Mouse (Mus musculus) kidney, embryonic 16.5 days (tissue): Measurements from ENCODE around the gene BC017158. TPM values are rescaled to one million over a fixed set of nuclear protein-coding genes. Genes with fewer than 3 reads are reported as not detected.
A peak's percentile ranks its signal among the peaks of the same experiment; 100 is the strongest.

Source experiments
- ATAC-seq: fragments of 200-750 bp; cut with Nextera tagmentation; 2 replicates; pipeline ENCODE4 v1.8.0; 2017; ENCODE audit warnings: moderate TSS enrichment; ENCODE audit not compliant: low FRiP score, low TSS enrichment
- H3K27ac ChIP-seq: fragments of 300-500 bp; sonication (generic); 2 replicates; pipeline ENCODE4 v1.5.1; 2014; ENCODE audit warnings: low read length
- H3K27me3 ChIP-seq: fragments of 300-500 bp; sonication (generic); 2 replicates; pipeline ENCODE4 v1.6.1; 2014; ENCODE audit warnings: low read length, control low read depth, mixed read lengths; ENCODE audit not compliant: insufficient read depth
- H3K36me3 ChIP-seq: fragments of 300-500 bp; sonication (generic); 2 replicates; pipeline ENCODE4 v1.6.1; 2014; ENCODE audit warnings: low read length, control low read depth, mixed read lengths; ENCODE audit not compliant: insufficient read depth
- H3K4me1 ChIP-seq: fragments of 300-500 bp; sonication (generic); 2 replicates; pipeline ENCODE4 v1.6.1; 2014; ENCODE audit warnings: low read length, control low read depth, mixed read lengths; ENCODE audit not compliant: insufficient read depth
- H3K4me2 ChIP-seq: fragments of 300-500 bp; sonication (generic); replicated peaks from 2 replicates; pipeline ENCODE4 v1.6.1; 2014; ENCODE audit warnings: low read depth, low read length
- H3K4me3 ChIP-seq: fragments of 300-500 bp; sonication (generic); 2 replicates; pipeline ENCODE4 v1.5.1; 2014; ENCODE audit warnings: mild to moderate bottlenecking, low read length
- H3K9ac ChIP-seq: fragments of 300-500 bp; sonication (generic); replicated peaks from 2 replicates; pipeline ENCODE4 v1.6.1; 2014; ENCODE audit warnings: low read length
- H3K9me3 ChIP-seq: fragments of 300-500 bp; sonication (generic); 2 replicates; pipeline ENCODE4 v1.6.1; 2016; ENCODE audit warnings: low read length, control low read depth
- WGBS: fragments of 180-500 bp; shearing (Covaris S2); extraction: QIAGEN DNeasy Blood & Tissue Kit; methylation state at CpG from one replicate; pipeline ENCODE4 v1.1.7; 2014; 5-methylcytosine and 5-hydroxymethylcytosine counted together
- polyA plus RNA-seq: library from polyadenylated mRNA; unstranded; fragments of >200 nt; fragmentation: Nextera tagmentation; extraction: Ambion mirVana; gene quantifications from 2 replicates; pipeline ENCODE4 v1.2.1, GENCODE M21; 2015

Gene BC017158
- polyA plus RNA-seq, 1 experiment from 2014 or later: 34.2 TPM

DNA sequence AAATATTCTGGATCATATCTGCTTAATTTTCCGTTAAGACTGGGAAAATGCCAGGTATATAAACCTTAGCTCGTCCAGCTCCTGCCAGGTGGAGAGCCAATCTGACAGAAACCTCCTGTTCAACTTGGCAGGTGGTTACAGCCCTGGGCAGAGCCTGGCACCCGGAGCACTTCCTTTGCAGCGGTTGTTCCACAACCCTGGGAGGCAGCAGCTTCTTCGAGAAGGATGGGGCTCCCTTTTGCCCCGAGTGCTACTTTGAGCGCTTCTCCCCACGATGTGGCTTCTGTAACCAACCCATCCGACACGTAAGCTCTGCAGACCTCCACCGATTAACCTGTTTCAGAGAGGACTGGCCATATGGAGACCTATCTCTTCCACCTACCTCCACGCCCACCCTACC is 46.0 kb downstream of the BC017158 start:
- Histone ChIP-seq H3K4me3 (peak overlapping the region; percentile 29), H3K9me3 (no peaks in the 10 kb centered on the region), H3K9ac (peak overlapping the region; percentile 36; the same call in 1 of the 2 replicates), H3K36me3 (peaks cover 4% of the 10 kb centered on the region), H3K27me3 (no peaks in the 10 kb centered on the region), H3K4me1 (peaks cover 22% of the 10 kb centered on the region), H3K4me2 (peak overlapping the region; percentile 52), H3K27ac (no peak overlapping the region)
- 41% methylated on average over 12 of the region's 12 CpGs for WGBS
- ATAC-seq: no peak

GRCm38 (mm10) chr7:128249998-128250397 is 48.0 kb downstream of the BC017158 start:
- ATAC-seq: no peak
- H3K4me1 ChIP-seq: peaks cover 34% of the 10 kb centered on the region
- H3K9ac ChIP-seq: no peak overlapping the region
- peaks cover 8% of the 10 kb centered on the region for H3K36me3 ChIP-seq
- no peak overlapping the region for H3K27ac ChIP-seq
- H3K4me2 ChIP-seq: no peak overlapping the region
- 90% methylated on average over 5 of the region's 5 CpGs for WGBS
- no peaks in the 10 kb centered on the region for H3K27me3 ChIP-seq
- H3K4me3 ChIP-seq: no peak overlapping the region
- H3K9me3 ChIP-seq: no peaks in the 10 kb centered on the region

GRCm38 (mm10) chr7:128248081-128249042 is 49.6 kb downstream of the BC017158 start:
- H3K27ac ChIP-seq: no peak overlapping the region
- H3K36me3 ChIP-seq: peaks cover 20% of the 10 kb centered on the region
- peak overlapping the region; percentile 69 for H3K4me2 ChIP-seq
- 77% methylated on average over 10 of the region's 10 CpGs for WGBS
- H3K27me3 ChIP-seq: no peaks in the 10 kb centered on the region
- no peak for ATAC-seq
- peaks cover 34% of the 10 kb centered on the region for H3K4me1 ChIP-seq
- H3K4me3 ChIP-seq: peak overlapping the region; percentile 68
- H3K9me3 ChIP-seq: no peaks in the 10 kb centered on the region
- peak overlapping the region; percentile 84 for H3K9ac ChIP-seq

GRCm38 (mm10) chr7:128247443-128247842 is 50.5 kb downstream of the BC017158 start:
- Histone ChIP-seq H3K36me3 (peaks cover 28% of the 10 kb centered on the region), H3K4me3 (peak overlapping the region; percentile 68), H3K9me3 (no peaks in the 10 kb centered on the region), H3K9ac (peak overlapping the region; percentile 84), H3K27ac (peak overlapping the region; percentile 97), H3K27me3 (no peaks in the 10 kb centered on the region), H3K4me2 (peak overlapping the region; percentile 69), H3K4me1 (peaks cover 30% of the 10 kb centered on the region)
- ATAC-seq: peak; percentile 66
- WGBS: 3% methylated on average over 13 of the region's 13 CpGs

GRCm38 (mm10) chr7:128246496-128247391 is 51.2 kb downstream of the BC017158 start, which contains the start of gene Tgfb1i1:
Gene Tgfb1i1, plus strand, starts transcription at chr7:128246812.
- no peaks in the 10 kb centered on the region for H3K9me3 ChIP-seq
- WGBS: 3% methylated on average over 24 of the region's 30 CpGs
- peak within 1 kb of the TSS; percentile 68 for H3K4me3 ChIP-seq
- ATAC-seq: peak; percentile 90
- peak within 1 kb of the TSS; percentile 69 for H3K4me2 ChIP-seq
- H3K4me1 ChIP-seq: peaks cover 23% of the 10 kb centered on the region
- no peaks in the 10 kb centered on the region for H3K27me3 ChIP-seq
- H3K36me3 ChIP-seq: peaks cover 33% of the 10 kb centered on the region
- H3K9ac ChIP-seq: peak within 1 kb of the TSS; percentile 84
- H3K27ac ChIP-seq: peak within 1 kb of the TSS; percentile 97

GRCm38 (mm10) chr7:128245547-128245946 is 52.4 kb downstream of the BC017158 start:
- Histone ChIP-seq H3K27me3 (no peaks in the 10 kb centered on the region), H3K4me3 (no peak overlapping the region), H3K9ac (peak overlapping the region; percentile 84), H3K4me2 (no peak overlapping the region), H3K9me3 (no peaks in the 10 kb centered on the region), H3K4me1 (peaks cover 21% of the 10 kb centered on the region), H3K27ac (no peak overlapping the region), H3K36me3 (peaks cover 44% of the 10 kb centered on the region)
- WGBS: 95% methylated on average over 4 of the region's 4 CpGs
- no peak for ATAC-seq

- Histone ChIP-seq H3K4me2 (no peak overlapping the region), H3K27ac (no peak overlapping the region), H3K4me1 (peaks cover 21% of the 10 kb centered on the region), H3K9me3 (no peaks in the 10 kb centered on the region), H3K36me3 (peaks cover 53% of the 10 kb centered on the region), H3K27me3 (no peaks in the 10 kb centered on the region), H3K4me3 (no peak overlapping the region), H3K9ac (no peak overlapping the region)
- WGBS: 88% methylated on average over 18 of the region's 18 CpGs
- no peak for ATAC-seq
Observed at GRCm38 (mm10) chr7:128244410-128245025, 53.5 kb downstream of the BC017158 start.

DNA sequence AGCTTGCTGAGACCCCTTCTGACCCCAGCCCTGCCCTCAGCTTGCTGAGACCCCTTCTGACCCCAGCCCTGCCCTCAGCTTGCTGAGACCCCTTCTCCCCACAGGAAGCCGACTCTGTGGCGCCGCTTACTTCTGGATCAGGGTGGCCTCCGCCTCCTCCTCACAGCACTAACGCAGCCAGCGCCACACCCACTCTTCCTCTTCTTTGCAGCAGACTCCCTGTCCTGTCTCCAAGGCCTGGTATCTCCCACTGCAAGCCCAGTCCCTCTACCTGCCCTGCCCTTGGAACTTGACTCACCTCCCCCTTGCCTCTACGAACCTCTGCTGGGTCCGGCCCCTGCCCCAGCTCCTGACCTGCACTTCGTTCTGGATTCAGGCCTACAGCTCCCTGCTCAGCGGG is 54.0 kb downstream of the BC017158 start:
- Histone ChIP-seq H3K4me2 (no peak overlapping the region), H3K36me3 (peaks cover 49% of the 10 kb centered on the region), H3K27ac (no peak overlapping the region), H3K9me3 (no peaks in the 10 kb centered on the region), H3K4me1 (peaks cover 25% of the 10 kb centered on the region), H3K4me3 (no peak overlapping the region), H3K9ac (no peak overlapping the region), H3K27me3 (no peaks in the 10 kb centered on the region)
- ATAC-seq: no peak
- 59% methylated on average over 10 of the region's 10 CpGs for WGBS

DNA sequence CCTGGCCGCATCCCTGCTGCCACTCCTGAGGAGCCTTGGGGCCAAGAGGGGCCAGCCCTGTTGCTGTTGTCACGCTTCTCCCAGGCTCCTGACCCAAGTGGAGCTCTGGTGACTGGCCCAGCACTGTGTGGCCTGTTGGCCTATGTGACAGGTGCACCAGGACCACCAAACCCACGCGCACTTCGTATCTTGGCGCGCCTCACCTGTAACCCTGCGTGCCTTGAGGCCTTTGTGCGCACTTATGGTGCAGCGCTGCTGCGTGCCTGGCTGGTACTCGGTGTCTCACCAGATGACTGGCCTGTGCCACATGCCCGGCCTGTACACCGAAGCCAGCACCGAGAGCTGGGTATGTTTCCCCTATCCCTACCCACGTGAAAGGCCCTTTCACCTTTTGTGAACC is 55.6 kb downstream of the BC017158 start:
- Histone ChIP-seq H3K4me2 (no peak overlapping the region), H3K4me3 (no peak overlapping the region), H3K9ac (no peak overlapping the region), H3K9me3 (no peaks in the 10 kb centered on the region), H3K27ac (no peak overlapping the region), H3K27me3 (no peaks in the 10 kb centered on the region), H3K4me1 (peaks cover 21% of the 10 kb centered on the region; the same call in 1 of the 2 replicates), H3K36me3 (peaks cover 49% of the 10 kb centered on the region)
- ATAC-seq: no peak
- 96% methylated on average over 16 of the region's 16 CpGs for WGBS
